Mouse (Mus musculus) forebrain, embryonic 13.5 days (tissue): ENCODE results near the gene Gm44790. TPM values are rescaled to one million over a fixed set of nuclear protein-coding genes. Genes with fewer than 3 reads are reported as not detected.
"Not testable (repeated sequence)": the region's sequence is repeated elsewhere in the genome, so short reads cannot be mapped to it uniquely, and the experiment has no call there.

ENCODE experiments used
- ATAC-seq: fragments of 200-750 bp; cut with Nextera tagmentation; 2 replicates; pipeline ENCODE4 v1.8.0; 2017
- H3K27ac ChIP-seq: fragments of 300-500 bp; sonication (generic); 2 replicates; pipeline ENCODE4 v1.5.1; 2015; ENCODE audit warnings: inconsistent platforms, mild to moderate bottlenecking, moderate library complexity
- H3K27me3 ChIP-seq: fragments of 300-500 bp; sonication (generic); 2 replicates; pipeline ENCODE4 v1.6.1; 2015; ENCODE audit warnings: mild to moderate bottlenecking, inconsistent platforms
- H3K36me3 ChIP-seq: fragments of 300-500 bp; sonication (generic); 2 replicates; pipeline ENCODE4 v1.6.1; 2015; ENCODE audit warnings: mild to moderate bottlenecking, inconsistent platforms; ENCODE audit not compliant: poor library complexity, severe bottlenecking
- H3K4me1 ChIP-seq: fragments of 300-500 bp; sonication (generic); 2 replicates; pipeline ENCODE4 v1.6.1; 2015; ENCODE audit warnings: inconsistent platforms
- H3K4me2 ChIP-seq: fragments of 300-500 bp; sonication (generic); 2 replicates; pipeline ENCODE4 v1.6.1; 2015; ENCODE audit warnings: inconsistent platforms, mild to moderate bottlenecking, moderate library complexity
- H3K4me3 ChIP-seq: fragments of 300-500 bp; sonication (generic); 2 replicates; pipeline ENCODE4 v1.5.1; 2015; ENCODE audit warnings: mild to moderate bottlenecking, inconsistent platforms
- H3K9ac ChIP-seq: fragments of 300-500 bp; sonication (generic); 2 replicates; pipeline ENCODE4 v1.6.1; 2015; ENCODE audit warnings: mild to moderate bottlenecking, inconsistent platforms
- H3K9me3 ChIP-seq: fragments of 300-500 bp; sonication (generic); replicated peaks from 2 replicates; pipeline ENCODE4 v1.6.1; 2016; ENCODE audit warnings: inconsistent platforms
- WGBS: fragments of 180-500 bp; shearing (Covaris S2); methylation state at CpG from one replicate; pipeline ENCODE4 v1.1.7; 2015; 5-methylcytosine and 5-hydroxymethylcytosine counted together
- polyA plus RNA-seq: library from polyadenylated mRNA; unstranded; fragments of >200 nt; fragmentation: Nextera tagmentation; extraction: Ambion mirVana; gene quantifications from 2 replicates; pipeline ENCODE4 v1.2.1, GENCODE M21; 2015

Gene Gm44790
- 0.35 and 0.43 TPM in 2 replicates for polyA plus RNA-seq

- no peaks in the 10 kb centered on the region for H3K4me1 ChIP-seq
- no peaks in the 10 kb centered on the region for H3K27me3 ChIP-seq
- H3K9ac ChIP-seq = no peak within 1 kb of the TSS
- H3K4me2 ChIP-seq = no peak within 1 kb of the TSS
- H3K9me3 ChIP-seq = no peaks in the 10 kb centered on the region
- no peak within 1 kb of the TSS for H3K27ac ChIP-seq
- WGBS = 96% methylated on average over 1 of the region's 1 CpGs
- H3K4me3 ChIP-seq = no peak within 1 kb of the TSS
- ATAC-seq = no peak
- H3K36me3 ChIP-seq = peaks cover 84% of the 10 kb centered on the region
These were observed at the start of gene Gm44790 for GRCm38 (mm10) chr6:86426358-86426757. Gm44790 (plus strand) TSS chr6:86426658.

DNA sequence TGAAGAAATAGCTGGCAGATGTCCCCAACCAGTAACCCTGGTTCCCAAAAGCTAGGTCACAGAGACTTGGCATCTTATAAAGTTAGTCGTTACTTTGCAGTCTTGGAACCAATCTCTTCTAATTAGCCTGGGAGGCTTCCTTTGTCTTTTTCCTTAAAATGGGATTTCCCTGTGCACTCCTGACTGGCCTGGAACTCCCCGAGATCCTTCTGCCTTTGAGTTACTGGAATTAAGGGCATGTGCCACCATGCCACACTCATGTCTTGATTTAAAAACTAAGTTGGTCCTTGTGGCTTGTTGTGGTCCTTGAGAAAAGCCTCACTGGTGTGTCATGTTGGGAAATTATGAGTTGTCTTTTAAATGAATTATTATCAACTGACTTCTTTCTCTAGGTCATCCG is 48.1 kb upstream of the Gm44790 start:
- no peak overlapping the region for H3K4me2 ChIP-seq
- H3K27ac ChIP-seq = no peak overlapping the region
- ATAC-seq = no peak
- H3K36me3 ChIP-seq = peaks cover 50% of the 10 kb centered on the region
- H3K9ac ChIP-seq = no peak overlapping the region
- peaks cover 3% of the 10 kb centered on the region for H3K4me1 ChIP-seq
- H3K9me3 ChIP-seq = no peaks in the 10 kb centered on the region
- WGBS = 77% methylated on average over 3 of the region's 3 CpGs
- H3K27me3 ChIP-seq = no peaks in the 10 kb centered on the region
- no peak overlapping the region for H3K4me3 ChIP-seq

GRCm38 (mm10) chr6:86380112-86380511 is 46.3 kb upstream of the Gm44790 start:
- not testable (repeated sequence) for ATAC-seq, H3K4me1 ChIP-seq, H3K27ac ChIP-seq, H3K4me2 ChIP-seq, H3K27me3 ChIP-seq, H3K9me3 ChIP-seq, H3K4me3 ChIP-seq, H3K9ac ChIP-seq
- H3K36me3 ChIP-seq = peaks cover 54% of the 10 kb centered on the region
- 80% methylated on average over 8 of the region's 8 CpGs for WGBS

GRCm38 (mm10) chr6:86382551-86382950 is 43.9 kb upstream of the Gm44790 start:
- Histone ChIP-seq H3K36me3 (peaks cover 55% of the 10 kb centered on the region), H3K4me2 (no peak overlapping the region), H3K27me3 (no peaks in the 10 kb centered on the region)

GRCm38 (mm10) chr6:86383370-86383769 is 43.1 kb upstream of the Gm44790 start:
- no peak overlapping the region for H3K4me2 ChIP-seq
- no peak for ATAC-seq
- no peak overlapping the region for H3K27ac ChIP-seq
- no peaks in the 10 kb centered on the region for H3K4me1 ChIP-seq
- H3K4me3 ChIP-seq = no peak overlapping the region
- no peaks in the 10 kb centered on the region for H3K27me3 ChIP-seq
- no peaks in the 10 kb centered on the region for H3K9me3 ChIP-seq
- 55% methylated on average over 16 of the region's 16 CpGs for WGBS
- peaks cover 55% of the 10 kb centered on the region for H3K36me3 ChIP-seq
- H3K9ac ChIP-seq = no peak overlapping the region

More at GRCm38 (mm10) chr6:86382551-86382950, 43.9 kb upstream of the Gm44790 start:
- H3K4me1 ChIP-seq = no peaks in the 10 kb centered on the region
- H3K9ac ChIP-seq = no peak overlapping the region
- no peak overlapping the region for H3K4me3 ChIP-seq
- no peak for ATAC-seq
- no peak overlapping the region for H3K27ac ChIP-seq
- no peaks in the 10 kb centered on the region for H3K9me3 ChIP-seq

DNA sequence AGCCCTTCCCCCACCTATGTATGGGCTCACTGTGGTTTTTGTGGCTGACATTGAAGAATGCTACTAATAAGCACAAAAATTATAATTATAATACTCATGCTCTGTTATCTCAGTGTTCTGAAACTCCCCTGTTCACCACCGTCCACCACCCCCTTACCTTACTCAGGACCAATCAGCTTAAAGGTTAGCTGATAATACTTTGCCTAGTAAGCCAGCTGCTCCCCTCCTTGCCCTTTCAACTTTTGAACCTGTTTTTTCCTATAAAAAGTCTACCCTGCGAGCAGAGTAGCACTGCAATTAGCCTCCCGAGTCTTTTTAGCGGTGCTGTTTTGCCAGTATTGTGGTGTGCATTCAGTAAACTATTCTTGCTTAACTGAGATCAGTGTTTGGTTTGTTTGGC is 41.8 kb upstream of the Gm44790 start:
- Histone ChIP-seq H3K4me2 (no peak overlapping the region), H3K27me3 (no peaks in the 10 kb centered on the region), H3K4me1 (no peaks in the 10 kb centered on the region), H3K27ac (no peak overlapping the region), H3K36me3 (peaks cover 55% of the 10 kb centered on the region), H3K9ac (no peak overlapping the region), H3K4me3 (no peak overlapping the region), H3K9me3 (no peaks in the 10 kb centered on the region)
- WGBS = 76% methylated on average over 4 of the region's 4 CpGs
- ATAC-seq = no peak

- H3K9ac ChIP-seq = no peak overlapping the region
- no peak overlapping the region for H3K4me3 ChIP-seq
- no peak overlapping the region for H3K4me2 ChIP-seq
- H3K27me3 ChIP-seq = no peaks in the 10 kb centered on the region
- H3K4me1 ChIP-seq = no peaks in the 10 kb centered on the region
- ATAC-seq = no peak
- 90% methylated on average over 5 of the region's 5 CpGs for WGBS
- no peak overlapping the region for H3K27ac ChIP-seq
- H3K9me3 ChIP-seq = no peaks in the 10 kb centered on the region
- peaks cover 59% of the 10 kb centered on the region for H3K36me3 ChIP-seq
These were observed 40.9 kb upstream of the Gm44790 start for GRCm38 (mm10) chr6:86385362-86386104.

GRCm38 (mm10) chr6:86387313-86387712 is 39.1 kb upstream of the Gm44790 start:
- Histone ChIP-seq H3K27ac (no peak overlapping the region), H3K9me3 (no peaks in the 10 kb centered on the region), H3K4me3 (no peak overlapping the region), H3K9ac (no peak overlapping the region), H3K4me1 (no peaks in the 10 kb centered on the region), H3K36me3 (peaks cover 77% of the 10 kb centered on the region), H3K27me3 (no peaks in the 10 kb centered on the region), H3K4me2 (no peak overlapping the region)
- WGBS = 89% methylated on average over 12 of the region's 12 CpGs
- ATAC-seq = no peak

DNA sequence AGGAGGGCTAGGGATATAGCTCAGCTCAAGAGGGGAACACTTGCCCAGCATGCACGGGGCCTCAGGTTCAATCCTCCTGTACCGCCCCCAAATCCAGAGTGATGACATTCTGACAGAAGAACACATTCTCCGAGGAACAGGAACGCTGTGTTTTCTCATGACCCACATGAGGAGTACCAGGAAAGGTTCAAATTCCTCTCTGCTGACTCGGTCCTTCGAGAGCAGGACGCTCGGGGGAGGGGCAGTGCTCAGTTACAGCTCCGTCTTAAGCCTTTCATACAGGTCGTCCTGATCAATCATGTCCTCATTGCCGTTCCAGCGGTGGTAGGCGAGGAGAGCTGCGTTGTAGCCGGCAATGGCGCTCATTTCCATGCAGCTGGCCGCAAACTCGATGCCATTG is 38.0 kb upstream of the Gm44790 start:
- peaks cover 86% of the 10 kb centered on the region for H3K36me3 ChIP-seq
- WGBS = 87% methylated on average over 18 of the region's 18 CpGs

GRCm38 (mm10) chr6:86391326-86391725 is 35.1 kb upstream of the Gm44790 start:
- Histone ChIP-seq H3K4me1 (peaks cover 26% of the 10 kb centered on the region), H3K9ac (no peak overlapping the region), H3K4me2 (no peak overlapping the region), H3K4me3 (no peak overlapping the region), H3K36me3 (peaks cover 78% of the 10 kb centered on the region), H3K9me3 (no peaks in the 10 kb centered on the region), H3K27me3 (no peaks in the 10 kb centered on the region), H3K27ac (no peak overlapping the region)
- no peak for ATAC-seq
- 95% methylated on average over 5 of the region's 5 CpGs for WGBS

More for the DNA sequence above, 38.0 kb upstream of the Gm44790 start:
- no peak overlapping the region for H3K4me2 ChIP-seq
- H3K9ac ChIP-seq = no peak overlapping the region
- no peak overlapping the region for H3K27ac ChIP-seq
- ATAC-seq = no peak
- H3K4me3 ChIP-seq = no peak overlapping the region
- H3K9me3 ChIP-seq = no peaks in the 10 kb centered on the region
- H3K27me3 ChIP-seq = no peaks in the 10 kb centered on the region
- H3K4me1 ChIP-seq = no peaks in the 10 kb centered on the region

DNA sequence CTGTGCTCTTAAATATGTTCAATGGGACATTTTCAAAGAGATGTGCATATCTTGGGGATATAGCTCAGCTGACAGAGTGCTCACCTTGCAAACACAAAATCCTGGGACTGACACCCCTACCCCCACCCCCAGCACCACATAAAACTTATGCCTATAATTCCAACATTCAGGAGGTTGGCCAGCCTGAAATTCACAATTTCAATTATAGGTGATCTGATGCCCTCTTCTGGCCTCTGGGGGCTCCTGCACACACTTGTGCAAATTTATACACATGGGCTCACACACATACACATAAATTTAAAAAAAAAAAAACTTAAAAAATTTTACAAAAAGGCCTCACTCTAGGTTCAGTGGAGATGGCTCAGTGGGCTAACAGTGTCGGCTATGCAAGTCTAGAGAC is 33.3 kb upstream of the Gm44790 start:
- Histone ChIP-seq H3K27me3 (no peaks in the 10 kb centered on the region), H3K4me1 (peaks cover 33% of the 10 kb centered on the region), H3K4me3 (no peak overlapping the region), H3K9ac (no peak overlapping the region), H3K4me2 (no peak overlapping the region), H3K27ac (no peak overlapping the region), H3K9me3 (no peaks in the 10 kb centered on the region), H3K36me3 (peaks cover 60% of the 10 kb centered on the region)
- WGBS = 82% methylated on average over 1 of the region's 1 CpGs
- ATAC-seq = no peak

GRCm38 (mm10) chr6:86394078-86394720 is 32.3 kb upstream of the Gm44790 start:
- Histone ChIP-seq H3K4me1 (peaks cover 33% of the 10 kb centered on the region), H3K9me3 (no peaks in the 10 kb centered on the region), H3K4me3 (no peak overlapping the region), H3K4me2 (no peak overlapping the region), H3K36me3 (peaks cover 50% of the 10 kb centered on the region), H3K9ac (no peak overlapping the region), H3K27ac (no peak overlapping the region), H3K27me3 (no peaks in the 10 kb centered on the region)
- WGBS = 90% methylated on average over 17 of the region's 17 CpGs
- no peak for ATAC-seq
